Mouse (Mus musculus) lung, adult 2 months (tissue): Measurements from ENCODE around the gene Zdhhc14.

Experiments
- CTCF ChIP-seq: fragments of 200-500 bp; IDR thresholded peaks from 2 replicates; pipeline ENCODE4 v1.5.1; 2011; ENCODE audit warnings: mild to moderate bottlenecking, low read length, control low read depth; ENCODE audit not compliant: insufficient read depth
- POLR2A ChIP-seq: fragments of 200-500 bp; IDR thresholded peaks from 2 replicates; pipeline ENCODE4 v1.6.1; 2011; ENCODE audit warnings: low read depth, mild to moderate bottlenecking, control low read depth, low read length, borderline replicate concordance; ENCODE audit errors: extremely low read depth

GRCm38 (mm10) chr17:5730538-5730937 is 238.2 kb downstream of the Zdhhc14 start:
- TF ChIP-seq CTCF, result no peak
- no peak for TF ChIP-seq POLR2A
